Mouse (Mus musculus) testis, adult 2 months (tissue): ENCODE measurements around the gene Fbxl21. TPM values are rescaled to one million over a fixed set of nuclear protein-coding genes. Genes with fewer than 3 reads are reported as not detected.

Experiments
- H3K27ac ChIP-seq: fragments of 200-500 bp; 2 replicates; pipeline ENCODE4 v1.5.1; 2012; ENCODE audit warnings: low read depth, low read length; ENCODE audit not compliant: control insufficient read depth, insufficient read depth
- H3K27me3 ChIP-seq: fragments of 200-500 bp; 2 replicates; pipeline ENCODE4 v1.6.1; 2012; ENCODE audit warnings: mild to moderate bottlenecking, low read length, moderate library complexity; ENCODE audit not compliant: control insufficient read depth, insufficient read depth
- H3K36me3 ChIP-seq: fragments of 200-500 bp; 2 replicates; pipeline ENCODE4 v1.6.1; 2012; ENCODE audit warnings: mild to moderate bottlenecking, low read length; ENCODE audit not compliant: control insufficient read depth, insufficient read depth
- H3K4me1 ChIP-seq: fragments of 200-500 bp; 2 replicates; pipeline ENCODE4 v1.6.1; 2012; ENCODE audit warnings: low read length; ENCODE audit not compliant: control insufficient read depth, insufficient read depth
- H3K4me3 ChIP-seq: fragments of 200-500 bp; 2 replicates; pipeline ENCODE4 v1.5.1; 2012; ENCODE audit warnings: low read depth, mild to moderate bottlenecking, low read length, moderate library complexity, mixed read lengths; ENCODE audit not compliant: control insufficient read depth
- CTCF ChIP-seq: fragments of 200-500 bp; IDR thresholded peaks from 2 replicates; pipeline ENCODE4 v1.5.1; 2012; ENCODE audit warnings: low read depth, mild to moderate bottlenecking, inconsistent platforms, low read length, moderate library complexity; ENCODE audit not compliant: control insufficient read depth, insufficient read depth, insufficient replicate concordance
- POLR2A ChIP-seq: fragments of 200-500 bp; IDR thresholded peaks from 2 replicates; pipeline ENCODE4 v1.6.1; 2012; ENCODE audit warnings: low read depth, mild to moderate bottlenecking, inconsistent platforms, low read length, moderate library complexity; ENCODE audit not compliant: control insufficient read depth
- polyA plus RNA-seq: library from polyadenylated mRNA; depleted of rRNA; stranded (reverse); fragments of >200 nt; gene quantifications from 2 replicates; pipeline ENCODE4 v1.2.3, GENCODE M21; 2012

The Fbxl21 gene
- polyA plus RNA-seq, 1 experiment: 0.64 TPM

- Histone ChIP-seq H3K27ac (no peak overlapping the region), H3K36me3 (no peaks in the 10 kb centered on the region), H3K4me1 (no peaks in the 10 kb centered on the region), H3K4me3 (no peak overlapping the region), H3K27me3 (no peaks in the 10 kb centered on the region)
- TF ChIP-seq POLR2A (no peak), CTCF (no peak)
Observed at GRCm38 (mm10) chr13:56494440-56494839, 27.8 kb upstream of the Fbxl21 start.

GRCm38 (mm10) chr13:56500132-56500531 is 22.1 kb upstream of the Fbxl21 start:
- TF ChIP-seq CTCF (peak; percentile 20; the same call in 1 of the 2 replicates), POLR2A (no peak)
- H3K27me3 ChIP-seq: no peaks in the 10 kb centered on the region
- no peaks in the 10 kb centered on the region for H3K36me3 ChIP-seq
- H3K4me3 ChIP-seq: no peak overlapping the region
- no peak overlapping the region for H3K27ac ChIP-seq
- no peaks in the 10 kb centered on the region for H3K4me1 ChIP-seq

GRCm38 (mm10) chr13:56500636-56501035 is 21.6 kb upstream of the Fbxl21 start:
- Histone ChIP-seq H3K27me3 (no peaks in the 10 kb centered on the region), H3K4me1 (no peaks in the 10 kb centered on the region), H3K36me3 (no peaks in the 10 kb centered on the region), H3K4me3 (no peak overlapping the region), H3K27ac (no peak overlapping the region)
- no peak for TF ChIP-seq POLR2A
- no peak for TF ChIP-seq CTCF

GRCm38 (mm10) chr13:56501866-56502420 is 20.3 kb upstream of the Fbxl21 start:
- no peaks in the 10 kb centered on the region for H3K4me1 ChIP-seq
- no peaks in the 10 kb centered on the region for H3K36me3 ChIP-seq
- H3K27me3 ChIP-seq: no peaks in the 10 kb centered on the region
- TF ChIP-seq POLR2A: no peak
- TF ChIP-seq CTCF: no peak
- H3K27ac ChIP-seq: no peak overlapping the region
- no peak overlapping the region for H3K4me3 ChIP-seq

DNA sequence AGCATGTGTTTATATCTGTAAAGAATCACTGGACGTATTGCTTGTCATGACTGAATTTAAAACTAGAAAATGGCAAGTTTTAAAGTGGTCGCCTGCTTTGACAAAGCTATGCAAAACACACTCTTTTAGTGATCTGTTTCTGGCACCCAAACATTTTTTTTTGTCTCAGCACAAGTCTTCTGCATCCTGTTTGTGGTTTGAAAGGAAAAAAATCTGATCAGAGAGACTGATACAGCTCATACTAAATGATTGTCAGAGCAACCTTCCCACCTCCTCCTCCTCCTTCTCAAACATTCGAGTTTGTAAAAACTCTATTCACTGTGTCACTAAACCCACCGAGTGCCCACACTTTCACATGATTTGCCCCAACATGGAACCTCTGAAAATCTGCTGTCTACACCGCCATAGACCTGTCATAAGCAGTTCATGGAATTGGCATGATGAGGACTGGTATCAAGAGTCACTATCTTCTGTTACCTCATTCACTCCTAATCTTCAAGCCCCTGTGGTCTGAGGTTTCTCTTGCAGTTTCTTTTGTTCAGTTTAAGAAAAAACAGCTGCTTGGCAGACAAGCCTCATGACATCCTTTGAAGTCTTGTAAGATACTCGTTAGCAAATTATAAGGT is 15.3 kb upstream of the Fbxl21 start:
- H3K4me1 ChIP-seq: no peaks in the 10 kb centered on the region
- H3K27ac ChIP-seq: no peak overlapping the region
- H3K4me3 ChIP-seq: no peak overlapping the region
- H3K27me3 ChIP-seq: no peaks in the 10 kb centered on the region
- H3K36me3 ChIP-seq: no peaks in the 10 kb centered on the region
- TF ChIP-seq CTCF (no peak), POLR2A (no peak)

GRCm38 (mm10) chr13:56509796-56510195 is 12.5 kb upstream of the Fbxl21 start:
- H3K27ac ChIP-seq: no peak overlapping the region
- no peak overlapping the region for H3K4me3 ChIP-seq
- H3K4me1 ChIP-seq: no peaks in the 10 kb centered on the region
- no peaks in the 10 kb centered on the region for H3K27me3 ChIP-seq
- TF ChIP-seq POLR2A (no peak), CTCF (no peak)
- no peaks in the 10 kb centered on the region for H3K36me3 ChIP-seq

- Histone ChIP-seq H3K36me3 (no peaks in the 10 kb centered on the region), H3K4me1 (no peaks in the 10 kb centered on the region), H3K4me3 (no peak overlapping the region), H3K27me3 (no peaks in the 10 kb centered on the region), H3K27ac (no peak overlapping the region)
- TF ChIP-seq POLR2A (no peak), CTCF (no peak)
Observed at GRCm38 (mm10) chr13:56513595-56513994, 8.7 kb upstream of the Fbxl21 start.

DNA sequence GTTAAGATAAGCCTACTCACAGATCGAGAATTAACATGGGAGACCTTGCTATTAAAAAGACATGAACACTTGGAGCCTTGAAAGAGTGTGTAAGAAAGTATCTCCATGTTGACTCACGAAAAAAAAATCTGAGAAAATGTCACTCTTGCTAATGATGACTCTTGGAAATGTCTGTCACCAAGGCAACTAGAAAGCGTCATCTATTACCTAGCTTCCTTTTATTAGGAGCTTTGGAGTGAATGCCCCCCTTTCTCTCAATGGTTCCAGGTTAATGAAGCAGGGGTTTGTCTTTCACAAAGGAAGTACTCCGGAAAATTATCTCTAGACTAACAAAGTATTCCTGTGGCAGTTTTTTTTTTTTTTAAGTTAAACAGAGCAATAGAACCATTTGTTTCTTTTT is 6.0 kb upstream of the Fbxl21 start:
- Histone ChIP-seq H3K4me1 (no peaks in the 10 kb centered on the region), H3K4me3 (no peak overlapping the region), H3K36me3 (no peaks in the 10 kb centered on the region), H3K27me3 (no peaks in the 10 kb centered on the region), H3K27ac (no peak overlapping the region)
- no peak for TF ChIP-seq CTCF
- TF ChIP-seq POLR2A: no peak
